ENCODE assay signal across 11 mouse cellular contexts in the genomic region with DNA sequence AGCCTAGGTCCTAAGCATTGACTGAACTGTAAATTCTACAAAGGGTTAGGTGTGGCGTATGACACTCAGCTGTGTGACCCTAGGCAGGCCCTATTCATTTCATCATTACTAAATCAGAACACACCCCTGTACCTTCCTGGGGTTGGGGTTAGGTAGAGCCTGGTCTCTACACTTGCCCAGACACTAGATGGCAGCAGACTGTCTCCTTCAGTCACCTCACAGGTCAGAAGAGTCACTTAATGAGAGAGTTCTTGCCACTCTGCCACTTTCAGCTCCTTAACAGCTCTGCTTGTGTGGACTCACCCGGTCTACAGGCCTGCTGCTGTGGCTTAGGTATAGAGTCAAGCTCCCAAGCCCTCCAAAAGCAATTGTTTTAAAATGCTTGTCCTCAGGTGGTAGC. TPM values are rescaled to one million over a fixed set of nuclear protein-coding genes. Genes with fewer than 3 reads are reported as not detected.
DNase-seq lines count a peak whose midpoint lies in the region; ATAC-seq and TF ChIP-seq lines count a peak whose summit lies in the region.
"Had no signal": no experiment of that assay in that cellular context is flagged by ENCODE, and none has a peak within 500 bp of the region (broad histone marks: within the 10 kb centered on the region; RNA-seq: fewer than 3 reads in every experiment).

No protein-coding gene starts in this region.

- no peak overlapping the region for H3K4me2 ChIP-seq in midbrain, postnatal 0 days (ENCODE audit: low read depth, low read length, poor library complexity, severe bottlenecking)
- H3K4me2 ChIP-seq in midbrain, embryonic 15.5 days: no peak overlapping the region

- peak; percentile 74 for TF ChIP-seq CTCF in gastrocnemius, adult 2 months (IDR thresholded peaks at IDR 0.05)
- peak; percentile 18; the same call in 1 of the 2 replicates for TF ChIP-seq CTCF in midbrain, postnatal 0 days (IDR thresholded peaks at IDR 0.05)

- no peak overlapping the region for H3K4me3 ChIP-seq in gastrocnemius, adult 2 months
- H3K4me3 ChIP-seq in midbrain, postnatal 0 days (ENCODE audit: low read depth, low read length): no peak overlapping the region
- H3K4me3 ChIP-seq in midbrain, embryonic 15.5 days: no peak overlapping the region
- H3K4me3 ChIP-seq: embryonic facial prominence, embryonic 10.5 days had no signal

- no peak overlapping the region for H3K9ac ChIP-seq in midbrain, postnatal 0 days (replicated peaks; ENCODE audit: low read length, poor library complexity, severe bottlenecking)
- no peak overlapping the region for H3K9ac ChIP-seq in midbrain, embryonic 15.5 days

- no peaks in the 10 kb centered on the region for H3K36me3 ChIP-seq in midbrain, postnatal 0 days (ENCODE audit: insufficient read depth, low read length)
- no peaks in the 10 kb centered on the region for H3K36me3 ChIP-seq in midbrain, embryonic 15.5 days (replicated peaks)
- H3K36me3 ChIP-seq: embryonic facial prominence, embryonic 10.5 days had no signal

- no peak for DNase-seq in gastrocnemius, adult 2 months
- DNase-seq in gastrocnemius, postnatal 10 days: no peak
- no peak for DNase-seq in midbrain, postnatal 0 days (ENCODE audit: low spot score)
- peak; percentile 34 for DNase-seq in kidney, postnatal 14 days
- DNase-seq in thymus, postnatal 4 days: peak; percentile 70
- DNase-seq in testis, postnatal 10 days (ENCODE audit: low spot score): no peak

- no peaks in the 10 kb centered on the region for H3K9me3 ChIP-seq in midbrain, postnatal 0 days (ENCODE audit: low read length)
- no peaks in the 10 kb centered on the region for H3K9me3 ChIP-seq in midbrain, embryonic 15.5 days
- H3K9me3 ChIP-seq: embryonic facial prominence, embryonic 10.5 days had no signal

- intact Hi-C loops in gastrocnemius, adult 2 months (cut with DNase I): loop anchor here (2.0 to 5.0 kb wide), 2 partner anchors 1300 to 1386 kb away; no protein-coding TSS in a partner anchor

- no peak for ATAC-seq in midbrain, postnatal 0 days (ENCODE audit: low FRiP score)
- ATAC-seq in midbrain, embryonic 15.5 days (replicated peaks): no peak
- ATAC-seq in erythroid progenitor cell, adult 5-6 weeks (replicated peaks; ENCODE audit: low FRiP score, poor library complexity, severe bottlenecking): no peak

- H3K27ac ChIP-seq in gastrocnemius, adult 2 months: peak overlapping the region; percentile 92
- no peak overlapping the region for H3K27ac ChIP-seq in midbrain, postnatal 0 days (ENCODE audit: low read depth, low read length)
- no peak overlapping the region for H3K27ac ChIP-seq in midbrain, embryonic 15.5 days
- H3K27ac ChIP-seq: embryonic facial prominence, embryonic 10.5 days had no signal

- peaks cover 6% of the 10 kb centered on the region; the same call in 1 of the 2 replicates for H3K4me1 ChIP-seq in midbrain, postnatal 0 days (ENCODE audit: insufficient read depth, low read length)
- peaks cover 12% of the 10 kb centered on the region for H3K4me1 ChIP-seq in midbrain, embryonic 15.5 days

- H3K27me3 ChIP-seq in midbrain, postnatal 0 days (ENCODE audit: insufficient read depth, low read length): no peaks in the 10 kb centered on the region
- H3K27me3 ChIP-seq in midbrain, embryonic 15.5 days (replicated peaks): no peaks in the 10 kb centered on the region

- 94% methylated on average over 2 of the region's 2 CpGs for WGBS in midbrain, postnatal 0 days
- 93% methylated on average over 2 of the region's 2 CpGs for WGBS in midbrain, embryonic 15.5 days

RNA-seq across cellular contexts. Expression of a gene that starts 25.9 kb away (rescaled TPM):
- total RNA-seq in gastrocnemius, adult 2 months (2021): not detected
- not detected for total RNA-seq in gastrocnemius, postnatal 10 days (2021)
- total RNA-seq in midbrain, postnatal 0 days (2014; rRNA removed): not detected in 2 replicates
- polyA plus RNA-seq in midbrain, postnatal 0 days (2015; fragmentation: Nextera tagmentation; extraction: Ambion mirVana): not detected in 2 replicates
- not detected in 2 replicates for polyA plus RNA-seq in midbrain, embryonic 15.5 days (2015; fragmentation: Nextera tagmentation; extraction: Ambion mirVana)
- total RNA-seq in erythroid progenitor cell, adult 5-6 weeks (2015; ENCODE audit: low replicate concordance): not detected in 2 replicates
- not detected in 2 replicates for total RNA-seq in erythroid progenitor cell, adult 5-6 weeks (2017; ENCODE audit: low replicate concordance)
- total RNA-seq: hematopoietic stem cell, adult 5-6 weeks had no signal
- polyA plus RNA-seq: embryonic facial prominence, embryonic 10.5 days; lung, embryonic 16.5 days had no signal

RNA-seq across cellular contexts. Expression of a gene that starts 26.3 kb away (rescaled TPM):
- 10 to 100 TPM; 62.7 to 71.2 TPM for total RNA-seq in gastrocnemius, adult 2 months (2021)
- 10 to 100 TPM; 24.1 to 31.2 TPM for total RNA-seq in gastrocnemius, postnatal 10 days (2021)
- 2.5 and 3.2 TPM in 2 replicates for total RNA-seq in midbrain, postnatal 0 days (2014; rRNA removed)
- polyA plus RNA-seq in midbrain, postnatal 0 days (2015; fragmentation: Nextera tagmentation; extraction: Ambion mirVana): 0.22 and 0.31 TPM in 2 replicates
- 0.47 and 0.57 TPM in 2 replicates for polyA plus RNA-seq in midbrain, embryonic 15.5 days (2015; fragmentation: Nextera tagmentation; extraction: Ambion mirVana)
- 6.3 and 6.5 TPM in 2 replicates for total RNA-seq in erythroid progenitor cell, adult 5-6 weeks (2015; ENCODE audit: low replicate concordance)
- 2.1 and 2.2 TPM in 2 replicates for total RNA-seq in erythroid progenitor cell, adult 5-6 weeks (2017; ENCODE audit: low replicate concordance)

RNA-seq across cellular contexts. Expression of a gene that starts 30.2 kb away (rescaled TPM):
- not detected for total RNA-seq in gastrocnemius, adult 2 months (2021)
- total RNA-seq in gastrocnemius, postnatal 10 days (2021): not detected
- 0.47 and 1.4 TPM in 2 replicates for total RNA-seq in midbrain, postnatal 0 days (2014; rRNA removed)
- polyA plus RNA-seq in midbrain, postnatal 0 days (2015; fragmentation: Nextera tagmentation; extraction: Ambion mirVana): 0.22 and 0.56 TPM in 2 replicates
- 0.11 and 0.22 TPM in 2 replicates for polyA plus RNA-seq in midbrain, embryonic 15.5 days (2015; fragmentation: Nextera tagmentation; extraction: Ambion mirVana)
- total RNA-seq in erythroid progenitor cell, adult 5-6 weeks (2015; ENCODE audit: low replicate concordance): not detected in 2 replicates
- total RNA-seq in erythroid progenitor cell, adult 5-6 weeks (2017; ENCODE audit: low replicate concordance): not detected in 2 replicates
- total RNA-seq: hematopoietic stem cell, adult 5-6 weeks had no signal
- polyA plus RNA-seq: lung, embryonic 16.5 days had no signal

Comparison
In these comparisons a context has a peak if more than half of its experiments do, and no peak if none do; other contexts are left out.
1. DNase-seq: peak in kidney, postnatal 14 days (single experiment) and thymus, postnatal 4 days (single experiment); none in gastrocnemius, adult 2 months (single experiment), gastrocnemius, postnatal 10 days (single experiment), midbrain, postnatal 0 days (single experiment) and testis, postnatal 10 days (single experiment).